Mouse (Mus musculus) spleen, adult 2 months (tissue): Measurements from ENCODE around the gene Paxip1.

Experiments used
- CTCF ChIP-seq: fragments of 200-500 bp; IDR thresholded peaks from 2 replicates; pipeline ENCODE4 v1.5.1; 2011; ENCODE audit warnings: mild to moderate bottlenecking, inconsistent platforms; ENCODE audit not compliant: insufficient read depth, insufficient read length, insufficient replicate concordance; ENCODE audit errors: extremely low read depth
- POLR2A ChIP-seq: fragments of 200-500 bp; IDR thresholded peaks from 2 replicates; pipeline ENCODE4 v1.6.1; 2011; ENCODE audit warnings: low read depth, low read length, inconsistent platforms

- TF ChIP-seq POLR2A (no peak), CTCF (no peak)
Measured at GRCm38 (mm10) chr5:27814282-27814681, 22.8 kb upstream of the Paxip1 start.
